Mouse (Mus musculus): ENCODE measurements around the gene Nt5c1b. TPM values are rescaled to one million over a fixed set of nuclear protein-coding genes. Genes with fewer than 3 reads are reported as not detected.

Gene Nt5c1b
- total RNA-seq (2015) (not detected in 2 replicates), total RNA-seq (2017) (not detected in 2 replicates)

- no peak for ATAC-seq (ENCODE audit: poor library complexity, severe bottlenecking)
Measured at GRCm38 (mm10) chr12:10369673-10370072, at the start of gene Nt5c1b. Nt5c1b (plus strand) TSS chr12:10369973.

GRCm38 (mm10) chr12:10327651-10328050, 42.1 kb upstream of the Nt5c1b start:
- ATAC-seq (ENCODE audit: poor library complexity, severe bottlenecking) = no peak

- ATAC-seq (ENCODE audit: poor library complexity, severe bottlenecking) = no peak
Measured at GRCm38 (mm10) chr12:10329460-10329859, 40.3 kb upstream of the Nt5c1b start.

- ATAC-seq (ENCODE audit: poor library complexity, severe bottlenecking) = no peak
Measured at GRCm38 (mm10) chr12:10340604-10341003, 29.2 kb upstream of the Nt5c1b start.

GRCm38 (mm10) chr12:10350706-10351105, 19.1 kb upstream of the Nt5c1b start:
- ATAC-seq (ENCODE audit: poor library complexity, severe bottlenecking) = no peak

- no peak for ATAC-seq (ENCODE audit: poor library complexity, severe bottlenecking)
Measured at GRCm38 (mm10) chr12:10357756-10358155, 12.0 kb upstream of the Nt5c1b start.

GRCm38 (mm10) chr12:10390671-10391441, 21.1 kb downstream of the Nt5c1b start, which contains the start of gene Rdh14:
Rdh14 (plus strand) TSS chr12:10390772.
- ATAC-seq (ENCODE audit: poor library complexity, severe bottlenecking) = peak; percentile 98

- no peak for ATAC-seq (ENCODE audit: poor library complexity, severe bottlenecking)
Measured at GRCm38 (mm10) chr12:10400788-10401187, 31.0 kb downstream of the Nt5c1b start.

- ATAC-seq (ENCODE audit: poor library complexity, severe bottlenecking) = peak; percentile 43; the same call in 1 of the 2 replicates
Measured at GRCm38 (mm10) chr12:10402421-10403115, 32.8 kb downstream of the Nt5c1b start.

- no peak for ATAC-seq (ENCODE audit: poor library complexity, severe bottlenecking)
Measured at GRCm38 (mm10) chr12:10410511-10411179, 40.9 kb downstream of the Nt5c1b start.

- no peak for ATAC-seq (ENCODE audit: poor library complexity, severe bottlenecking)
Measured at GRCm38 (mm10) chr12:10411453-10411852, 41.7 kb downstream of the Nt5c1b start.

GRCm38 (mm10) chr12:10422347-10422746, 52.6 kb downstream of the Nt5c1b start:
- no peak for ATAC-seq (ENCODE audit: poor library complexity, severe bottlenecking)

- no peak for ATAC-seq (ENCODE audit: poor library complexity, severe bottlenecking)
Measured at GRCm38 (mm10) chr12:10425982-10426863, 56.5 kb downstream of the Nt5c1b start.

- ATAC-seq (ENCODE audit: poor library complexity, severe bottlenecking) = no peak
Measured at GRCm38 (mm10) chr12:10430999-10431398, 61.2 kb downstream of the Nt5c1b start.

GRCm38 (mm10) chr12:10438054-10439001, 68.6 kb downstream of the Nt5c1b start:
- peak; percentile 59 for ATAC-seq (ENCODE audit: poor library complexity, severe bottlenecking)
